Mouse (Mus musculus): Measurements from ENCODE around the gene Prkar2a. TPM values are rescaled to one million over a fixed set of nuclear protein-coding genes. Genes with fewer than 3 reads are reported as not detected.

Gene Prkar2a
- polyA plus RNA-seq, 1 experiment from 2014 or later, result 39.4 TPM

DNA sequence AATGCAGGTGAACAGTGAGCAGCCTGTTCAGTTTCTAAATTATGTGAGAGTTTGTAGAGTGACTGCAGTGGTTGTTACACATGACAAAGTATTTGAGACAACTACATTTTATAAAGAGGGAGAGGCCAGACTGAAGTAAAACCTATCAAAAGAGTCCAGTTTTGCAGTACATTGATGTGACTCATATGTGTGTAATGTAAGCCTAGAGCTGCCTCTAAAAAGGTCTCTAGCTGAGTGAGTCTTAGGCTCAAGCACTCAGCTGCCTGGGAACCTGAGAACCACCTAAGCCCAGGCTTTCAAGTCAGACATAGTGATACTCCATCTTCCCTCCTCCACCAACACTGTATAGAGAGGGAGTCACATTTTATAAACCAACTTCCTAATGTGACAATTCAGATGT is 45.5 kb downstream of the Prkar2a start:
- Histone ChIP-seq H3K4me1 (no peaks in the 10 kb centered on the region), H3K36me3 (peaks cover 24% of the 10 kb centered on the region; the same call in 1 of the 2 replicates), H3K27me3 (no peaks in the 10 kb centered on the region), H3K4me2 (replicated peaks) (no peak overlapping the region), H3K9ac (no peak overlapping the region), H3K27ac (no peak overlapping the region), H3K4me3 (no peak overlapping the region), H3K9me3 (no peaks in the 10 kb centered on the region)
- ATAC-seq (ENCODE audit: insufficient number of reproducible peaks, insufficient read depth, low FRiP score, low TSS enrichment), result no peak

DNA sequence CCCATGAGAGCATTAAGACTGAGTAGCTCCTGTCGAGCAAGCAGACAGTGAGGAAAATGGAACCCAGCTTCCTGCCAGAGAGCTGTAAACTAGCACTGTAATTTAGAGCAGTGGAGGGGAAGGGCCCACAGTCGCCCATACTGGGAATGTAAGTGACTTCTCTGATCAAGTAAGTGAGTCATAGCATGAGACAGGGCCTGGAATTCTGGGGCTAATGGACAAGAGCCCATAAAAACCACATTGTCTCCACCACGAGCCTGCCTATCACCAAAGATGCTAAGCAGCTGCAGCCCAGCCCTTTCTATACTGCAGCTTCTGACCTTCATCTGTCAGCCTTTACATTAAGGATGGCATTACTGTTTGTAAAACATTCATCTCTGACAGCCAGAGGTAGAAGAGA is 50.1 kb downstream of the Prkar2a start:
- H3K36me3 ChIP-seq, result peaks cover 41% of the 10 kb centered on the region
- H3K27me3 ChIP-seq, result no peaks in the 10 kb centered on the region
- no peak overlapping the region for H3K27ac ChIP-seq
- H3K9me3 ChIP-seq, result no peaks in the 10 kb centered on the region
- H3K4me1 ChIP-seq, result no peaks in the 10 kb centered on the region
- H3K9ac ChIP-seq, result no peak overlapping the region
- no peak for ATAC-seq (ENCODE audit: insufficient number of reproducible peaks, insufficient read depth, low FRiP score, low TSS enrichment)
- no peak overlapping the region for H3K4me3 ChIP-seq
- WGBS, result 47% methylated on average over 3 of the region's 3 CpGs
- H3K4me2 ChIP-seq (replicated peaks), result no peak overlapping the region

DNA sequence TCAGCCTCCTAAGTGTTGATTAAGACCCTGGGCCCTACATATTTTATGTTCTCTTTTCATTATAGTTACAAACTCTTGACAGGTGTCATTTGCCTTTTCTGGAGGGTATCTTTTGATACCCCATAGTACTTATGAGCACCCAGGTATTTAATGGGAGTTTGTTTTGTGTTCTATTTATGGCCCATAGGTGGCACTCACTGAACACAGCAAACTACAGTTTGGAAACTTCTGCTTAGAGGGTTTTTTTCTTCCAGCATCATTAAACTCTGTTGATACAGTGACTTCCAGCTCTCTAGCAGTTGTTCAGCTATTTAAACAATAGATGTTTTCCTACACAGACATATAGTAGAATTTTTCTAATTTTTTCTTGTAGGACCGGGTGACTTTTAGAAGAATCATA is 50.9 kb downstream of the Prkar2a start:
- no peak overlapping the region for H3K4me3 ChIP-seq

GRCm38 (mm10) chr9:108742048-108742447 is 52.9 kb downstream of the Prkar2a start:
- peaks cover 48% of the 10 kb centered on the region for H3K36me3 ChIP-seq
- H3K4me2 ChIP-seq (replicated peaks), result no peak overlapping the region
- H3K27ac ChIP-seq, result no peak overlapping the region
- H3K9ac ChIP-seq, result no peak overlapping the region
- no peak overlapping the region for H3K4me3 ChIP-seq
- 87% methylated on average over 9 of the region's 9 CpGs for WGBS
- H3K9me3 ChIP-seq, result no peaks in the 10 kb centered on the region
- no peaks in the 10 kb centered on the region for H3K4me1 ChIP-seq
- ATAC-seq (ENCODE audit: insufficient number of reproducible peaks, insufficient read depth, low FRiP score, low TSS enrichment), result no peak
- no peaks in the 10 kb centered on the region for H3K27me3 ChIP-seq

More for the DNA sequence above, 50.9 kb downstream of the Prkar2a start:
- Histone ChIP-seq H3K27ac (no peak overlapping the region), H3K4me1 (no peaks in the 10 kb centered on the region), H3K9me3 (no peaks in the 10 kb centered on the region), H3K9ac (no peak overlapping the region), H3K4me2 (replicated peaks) (no peak overlapping the region), H3K36me3 (peaks cover 41% of the 10 kb centered on the region), H3K27me3 (no peaks in the 10 kb centered on the region)
- 98% methylated on average over 1 of the region's 1 CpGs for WGBS
- no peak for ATAC-seq (ENCODE audit: insufficient number of reproducible peaks, insufficient read depth, low FRiP score, low TSS enrichment)

- no peak overlapping the region for H3K4me2 ChIP-seq (replicated peaks)
- no peaks in the 10 kb centered on the region for H3K27me3 ChIP-seq
- WGBS, result 89% methylated on average over 14 of the region's 14 CpGs
- no peak overlapping the region for H3K9ac ChIP-seq
- H3K9me3 ChIP-seq, result no peaks in the 10 kb centered on the region
- ATAC-seq (ENCODE audit: insufficient number of reproducible peaks, insufficient read depth, low FRiP score, low TSS enrichment), result no peak
- no peak overlapping the region for H3K27ac ChIP-seq
- no peaks in the 10 kb centered on the region for H3K4me1 ChIP-seq
- no peak overlapping the region for H3K4me3 ChIP-seq
- peaks cover 53% of the 10 kb centered on the region for H3K36me3 ChIP-seq
Measured at GRCm38 (mm10) chr9:108746876-108747499, 57.9 kb downstream of the Prkar2a start.

DNA sequence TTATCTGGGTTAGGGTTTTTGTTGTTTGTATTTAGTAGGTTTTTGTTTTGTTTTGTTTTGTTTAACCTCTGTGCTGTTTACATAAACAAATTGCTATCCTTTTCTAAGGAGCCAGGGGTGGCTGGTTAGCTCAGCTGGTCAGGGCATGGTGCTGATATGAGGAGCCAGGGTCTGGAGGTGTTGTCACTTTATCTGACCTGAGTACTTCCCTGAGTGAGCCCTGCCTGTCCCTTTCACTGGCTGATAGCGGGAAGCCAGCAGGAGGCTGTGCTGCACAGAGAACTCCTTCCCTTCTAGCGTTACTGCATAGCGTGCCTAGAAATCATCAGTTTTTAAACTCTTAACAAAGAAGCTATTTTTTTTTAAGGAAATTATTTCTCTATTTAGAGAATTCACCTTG is 58.6 kb downstream of the Prkar2a start:
- ATAC-seq (ENCODE audit: insufficient number of reproducible peaks, insufficient read depth, low FRiP score, low TSS enrichment), result no peak
- H3K4me2 ChIP-seq (replicated peaks), result no peak overlapping the region
- no peaks in the 10 kb centered on the region for H3K4me1 ChIP-seq
- H3K9me3 ChIP-seq, result no peaks in the 10 kb centered on the region
- 73% methylated on average over 3 of the region's 3 CpGs for WGBS
- H3K27ac ChIP-seq, result no peak overlapping the region
- H3K9ac ChIP-seq, result no peak overlapping the region
- H3K27me3 ChIP-seq, result no peaks in the 10 kb centered on the region
- no peak overlapping the region for H3K4me3 ChIP-seq
- peaks cover 48% of the 10 kb centered on the region for H3K36me3 ChIP-seq

- Histone ChIP-seq H3K4me3 (no peak overlapping the region), H3K27ac (no peak overlapping the region), H3K9ac (no peak overlapping the region), H3K9me3 (no peaks in the 10 kb centered on the region), H3K4me2 (replicated peaks) (no peak overlapping the region), H3K36me3 (peaks cover 40% of the 10 kb centered on the region), H3K4me1 (no peaks in the 10 kb centered on the region), H3K27me3 (no peaks in the 10 kb centered on the region)
- 80% methylated on average over 11 of the region's 11 CpGs for WGBS
- ATAC-seq (ENCODE audit: insufficient number of reproducible peaks, insufficient read depth, low FRiP score, low TSS enrichment), result no peak
Measured at GRCm38 (mm10) chr9:108748600-108749183, 59.6 kb downstream of the Prkar2a start.

- peaks cover 26% of the 10 kb centered on the region for H3K36me3 ChIP-seq
- no peaks in the 10 kb centered on the region for H3K9me3 ChIP-seq
- no peak overlapping the region for H3K4me2 ChIP-seq (replicated peaks)
- H3K9ac ChIP-seq, result no peak overlapping the region
- no peaks in the 10 kb centered on the region for H3K27me3 ChIP-seq
- no peak for ATAC-seq (ENCODE audit: insufficient number of reproducible peaks, insufficient read depth, low FRiP score, low TSS enrichment)
- 84% methylated on average over 11 of the region's 11 CpGs for WGBS
- H3K27ac ChIP-seq, result no peak overlapping the region
- no peak overlapping the region for H3K4me3 ChIP-seq
- H3K4me1 ChIP-seq, result no peaks in the 10 kb centered on the region
Measured at GRCm38 (mm10) chr9:108750616-108751015, 61.5 kb downstream of the Prkar2a start.

DNA sequence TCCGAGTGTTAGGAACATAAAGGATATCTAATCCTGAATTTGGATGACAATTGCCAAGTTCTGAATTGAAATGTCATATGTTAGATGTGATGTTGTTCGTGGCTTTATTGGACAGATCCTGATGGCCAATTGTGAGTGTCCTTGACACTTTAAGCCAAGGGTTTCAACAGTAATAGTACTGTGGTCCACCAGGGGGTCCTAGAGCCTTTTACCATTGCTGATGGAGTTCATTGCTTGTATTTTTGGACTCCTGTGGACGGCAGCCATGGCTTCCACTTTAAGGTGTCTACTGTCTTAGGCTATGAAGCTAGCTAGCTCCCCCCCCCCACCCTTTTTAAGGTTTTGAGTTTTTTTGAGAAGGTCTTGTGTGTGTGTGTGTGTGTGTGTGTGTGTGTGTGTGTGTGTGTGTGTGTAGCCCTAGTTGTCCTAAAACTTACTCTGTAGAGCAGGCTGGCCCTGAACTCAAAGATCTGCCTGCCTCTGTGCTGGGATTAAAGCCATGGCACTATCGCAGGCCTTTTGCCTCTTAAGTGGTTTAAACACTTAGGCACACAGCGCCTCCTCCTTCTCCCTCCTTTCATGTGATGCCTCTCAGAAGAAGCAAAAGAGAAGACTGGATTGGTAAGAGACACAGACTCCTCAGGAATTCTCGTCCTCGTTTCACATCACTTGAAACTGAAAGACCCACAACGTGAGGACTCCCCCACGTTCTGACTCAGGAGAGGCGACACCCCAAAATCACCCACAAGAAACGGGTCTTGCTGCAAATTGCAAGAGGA is 63.2 kb downstream of the Prkar2a start:
- no peaks in the 10 kb centered on the region for H3K9me3 ChIP-seq
- H3K4me2 ChIP-seq (replicated peaks), result no peak overlapping the region
- no peak overlapping the region for H3K4me3 ChIP-seq
- peaks cover 10% of the 10 kb centered on the region for H3K36me3 ChIP-seq
- H3K4me1 ChIP-seq, result no peaks in the 10 kb centered on the region
- H3K9ac ChIP-seq, result no peak overlapping the region
- no peak for ATAC-seq (ENCODE audit: insufficient number of reproducible peaks, insufficient read depth, low FRiP score, low TSS enrichment)
- H3K27ac ChIP-seq, result no peak overlapping the region
- 90% methylated on average over 11 of the region's 11 CpGs for WGBS
- H3K27me3 ChIP-seq, result no peaks in the 10 kb centered on the region

- Histone ChIP-seq H3K27ac (no peak overlapping the region), H3K4me1 (no peaks in the 10 kb centered on the region), H3K4me3 (no peak overlapping the region), H3K9ac (no peak overlapping the region), H3K27me3 (no peaks in the 10 kb centered on the region), H3K4me2 (replicated peaks) (no peak overlapping the region), H3K9me3 (no peaks in the 10 kb centered on the region), H3K36me3 (peaks cover 5% of the 10 kb centered on the region; the same call in 1 of the 2 replicates)
- no peak for ATAC-seq (ENCODE audit: insufficient number of reproducible peaks, insufficient read depth, low FRiP score, low TSS enrichment)
- WGBS, result 70% methylated on average over 9 of the region's 9 CpGs
Measured at GRCm38 (mm10) chr9:108753326-108753725, 64.2 kb downstream of the Prkar2a start.

- H3K27ac ChIP-seq, result no peak overlapping the region
- no peak for ATAC-seq (ENCODE audit: insufficient number of reproducible peaks, insufficient read depth, low FRiP score, low TSS enrichment)
Measured at GRCm38 (mm10) chr9:108753976-108754375, 64.9 kb downstream of the Prkar2a start.

DNA sequence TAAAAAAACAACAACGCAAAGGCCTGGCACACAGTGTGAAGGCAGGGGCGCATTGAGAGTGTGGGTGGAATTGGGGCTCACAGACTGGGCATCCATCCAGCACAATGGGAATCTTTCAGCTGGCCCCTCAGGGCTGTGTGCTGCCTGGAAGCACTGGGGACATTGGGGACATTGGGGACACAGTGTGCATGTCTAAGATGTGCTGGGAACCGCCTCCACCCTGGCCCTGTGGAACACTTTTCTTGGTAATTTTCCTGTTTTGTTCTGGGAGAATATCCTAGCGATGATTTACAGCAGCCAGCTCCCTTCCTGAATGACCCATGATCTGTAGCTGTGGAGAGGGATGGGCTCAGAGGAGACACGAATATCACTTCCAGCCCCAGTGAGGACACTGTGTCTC is 65.3 kb downstream of the Prkar2a start:
- no peaks in the 10 kb centered on the region for H3K27me3 ChIP-seq
- no peaks in the 10 kb centered on the region for H3K4me1 ChIP-seq
- no peak overlapping the region for H3K9ac ChIP-seq
- H3K9me3 ChIP-seq, result no peaks in the 10 kb centered on the region
- no peak overlapping the region for H3K4me3 ChIP-seq
- WGBS, result 87% methylated on average over 5 of the region's 5 CpGs
- H3K4me2 ChIP-seq (replicated peaks), result no peak overlapping the region
- no peak overlapping the region for H3K27ac ChIP-seq
- no peaks in the 10 kb centered on the region for H3K36me3 ChIP-seq
- no peak for ATAC-seq (ENCODE audit: insufficient number of reproducible peaks, insufficient read depth, low FRiP score, low TSS enrichment)

More at GRCm38 (mm10) chr9:108753976-108754375, 64.9 kb downstream of the Prkar2a start:
- Histone ChIP-seq H3K9me3 (no peaks in the 10 kb centered on the region), H3K36me3 (no peaks in the 10 kb centered on the region), H3K9ac (no peak overlapping the region), H3K27me3 (no peaks in the 10 kb centered on the region), H3K4me3 (no peak overlapping the region), H3K4me2 (replicated peaks) (no peak overlapping the region), H3K4me1 (no peaks in the 10 kb centered on the region)
- 90% methylated on average over 3 of the region's 3 CpGs for WGBS
